Mouse (Mus musculus) limb, embryonic 11.5 days (tissue): Measurements from ENCODE around the gene Ankmy1. TPM values are rescaled to one million over a fixed set of nuclear protein-coding genes. Genes with fewer than 3 reads are reported as not detected.

Experiments
- ATAC-seq: fragments of 200-750 bp; cut with Nextera tagmentation; 2 replicates; pipeline ENCODE4 v1.8.0; 2017; ENCODE audit warnings: low read depth; ENCODE audit not compliant: insufficient number of reproducible peaks, low FRiP score, low TSS enrichment
- DNase-seq: peaks from one replicate; pipeline ENCODE4 v3.0.0-alpha.2; 2015; ENCODE audit warnings: low spot score
- H3K27ac ChIP-seq: fragments of 300-500 bp; sonication (generic); replicated peaks from 2 replicates; pipeline ENCODE4 v1.5.1; 2014; ENCODE audit warnings: low read depth, mild to moderate bottlenecking, low read length
- H3K27me3 ChIP-seq: fragments of 300-500 bp; sonication (generic); 2 replicates; pipeline ENCODE4 v1.6.1; 2014; ENCODE audit warnings: mild to moderate bottlenecking, low read length, mixed read lengths; ENCODE audit not compliant: control insufficient read depth, insufficient read depth
- H3K36me3 ChIP-seq: fragments of 300-500 bp; sonication (generic); 2 replicates; pipeline ENCODE4 v1.6.1; 2014; ENCODE audit warnings: mild to moderate bottlenecking, low read length, moderate library complexity, mixed read lengths; ENCODE audit not compliant: control insufficient read depth, insufficient read depth
- H3K4me1 ChIP-seq: fragments of 300-500 bp; sonication (generic); 2 replicates; pipeline ENCODE4 v1.6.1; 2014; ENCODE audit warnings: low read length, mixed read lengths; ENCODE audit not compliant: control insufficient read depth, insufficient read depth
- H3K4me2 ChIP-seq: fragments of 300-500 bp; sonication (generic); 2 replicates; pipeline ENCODE4 v1.6.1; 2014; ENCODE audit warnings: low read depth, mild to moderate bottlenecking, moderate library complexity; ENCODE audit not compliant: severe bottlenecking
- H3K4me3 ChIP-seq: fragments of 300-500 bp; sonication (generic); 2 replicates; pipeline ENCODE4 v1.5.1; 2014; ENCODE audit warnings: low read depth, low read length
- H3K9ac ChIP-seq: fragments of 300-500 bp; sonication (generic); 2 replicates; pipeline ENCODE4 v1.6.1; 2014; ENCODE audit warnings: mild to moderate bottlenecking, low read length
- H3K9me3 ChIP-seq: fragments of 300-500 bp; sonication (generic); 2 replicates; pipeline ENCODE4 v1.6.1; 2016; ENCODE audit warnings: low read length; ENCODE audit not compliant: control insufficient read depth
- WGBS: fragments of 180-500 bp; shearing (Covaris S2); extraction: QIAGEN DNeasy Blood & Tissue Kit; methylation state at CpG from one replicate; pipeline ENCODE4 v1.1.7; 2014; 5-methylcytosine and 5-hydroxymethylcytosine counted together
- polyA plus RNA-seq: library from polyadenylated mRNA; unstranded; fragments of >200 nt; fragmentation: Nextera tagmentation; extraction: Ambion mirVana; gene quantifications from 2 replicates; pipeline ENCODE4 v1.2.1, GENCODE M21; 2014

The Ankmy1 gene
- polyA plus RNA-seq, 1 experiment from 2014 or later: 0.47 TPM

DNA sequence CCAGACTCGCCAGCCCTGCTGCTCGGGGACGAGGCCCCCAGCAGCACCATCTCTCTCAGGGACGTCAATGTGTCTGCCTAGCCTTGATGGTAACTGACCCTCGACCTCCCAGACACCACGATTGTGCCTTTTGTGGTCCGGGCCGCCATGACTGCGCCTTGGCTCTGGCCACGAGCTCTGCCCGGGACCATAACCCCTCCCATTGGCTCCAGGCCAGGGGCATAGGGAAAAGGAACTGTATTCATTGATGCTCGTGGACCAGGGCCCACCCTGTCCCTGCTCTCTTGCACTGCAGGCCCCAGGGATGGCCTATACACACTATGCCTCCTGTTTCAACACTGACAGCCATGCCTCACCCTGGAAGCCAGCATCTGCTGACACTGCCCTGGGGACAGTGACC lies 17.1 kb upstream of the Ankmy1 start:
- WGBS: 91% methylated on average over 12 of the region's 12 CpGs
- Histone ChIP-seq H3K9ac (no peak overlapping the region), H3K9me3 (no peaks in the 10 kb centered on the region), H3K27me3 (no peaks in the 10 kb centered on the region), H3K4me1 (no peaks in the 10 kb centered on the region), H3K27ac (no peak overlapping the region), H3K4me3 (no peak overlapping the region), H3K36me3 (peaks cover 9% of the 10 kb centered on the region; the same call in 1 of the 2 replicates), H3K4me2 (no peak overlapping the region)
- ATAC-seq (no peak), DNase-seq (no peak)

DNA sequence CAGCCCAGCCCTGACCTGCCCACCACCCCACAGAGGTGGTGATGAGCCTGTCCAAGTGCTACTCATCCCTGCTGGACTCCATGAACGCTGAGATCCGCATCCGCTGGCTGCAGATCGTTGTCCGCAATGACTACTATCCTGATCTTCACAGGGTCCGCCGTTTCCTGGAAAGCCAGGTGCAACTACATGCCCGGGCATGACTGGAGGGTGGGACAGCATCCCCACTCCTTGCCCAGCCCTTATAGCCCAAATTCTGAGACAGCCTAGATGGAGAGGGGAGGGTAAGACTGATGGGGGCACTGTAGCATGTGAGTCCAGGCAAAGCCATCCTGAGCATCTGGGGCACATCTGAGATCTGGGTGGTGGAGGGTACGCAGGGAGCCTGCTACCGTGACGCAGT lies 16.4 kb upstream of the Ankmy1 start:
- Histone ChIP-seq H3K4me3 (no peak overlapping the region), H3K36me3 (peaks cover 9% of the 10 kb centered on the region; the same call in 1 of the 2 replicates), H3K4me1 (no peaks in the 10 kb centered on the region), H3K27me3 (no peaks in the 10 kb centered on the region), H3K4me2 (no peak overlapping the region), H3K9me3 (no peaks in the 10 kb centered on the region), H3K27ac (no peak overlapping the region), H3K9ac (no peak overlapping the region)
- no peak for DNase-seq
- ATAC-seq: no peak
- WGBS: 92% methylated on average over 11 of the region's 11 CpGs

DNA sequence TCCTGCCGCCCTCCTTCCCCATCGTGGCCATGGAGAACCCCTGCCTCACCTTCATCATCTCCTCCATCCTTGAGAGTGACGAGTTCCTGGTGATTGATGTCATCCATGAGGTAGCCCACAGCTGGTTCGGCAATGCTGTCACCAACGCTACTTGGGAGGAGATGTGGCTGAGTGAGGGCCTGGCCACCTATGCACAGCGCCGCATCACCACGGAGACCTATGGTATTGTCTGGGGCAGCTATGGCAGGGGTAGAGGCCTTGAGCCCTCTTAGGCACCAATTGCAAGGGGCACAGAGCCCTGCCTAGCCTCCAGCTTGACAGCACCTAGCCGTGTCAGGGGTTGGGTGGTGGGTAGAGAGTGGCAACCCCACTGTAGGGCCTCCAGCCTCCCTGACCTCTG lies 14.0 kb upstream of the Ankmy1 start:
- ATAC-seq (no peak), DNase-seq (no peak)
- Histone ChIP-seq H3K9me3 (no peaks in the 10 kb centered on the region), H3K4me2 (no peak overlapping the region), H3K36me3 (peaks cover 9% of the 10 kb centered on the region; the same call in 1 of the 2 replicates), H3K4me1 (peaks cover 7% of the 10 kb centered on the region), H3K9ac (no peak overlapping the region), H3K27me3 (no peaks in the 10 kb centered on the region), H3K27ac (no peak overlapping the region), H3K4me3 (no peak overlapping the region)
- WGBS: 90% methylated on average over 9 of the region's 9 CpGs

DNA sequence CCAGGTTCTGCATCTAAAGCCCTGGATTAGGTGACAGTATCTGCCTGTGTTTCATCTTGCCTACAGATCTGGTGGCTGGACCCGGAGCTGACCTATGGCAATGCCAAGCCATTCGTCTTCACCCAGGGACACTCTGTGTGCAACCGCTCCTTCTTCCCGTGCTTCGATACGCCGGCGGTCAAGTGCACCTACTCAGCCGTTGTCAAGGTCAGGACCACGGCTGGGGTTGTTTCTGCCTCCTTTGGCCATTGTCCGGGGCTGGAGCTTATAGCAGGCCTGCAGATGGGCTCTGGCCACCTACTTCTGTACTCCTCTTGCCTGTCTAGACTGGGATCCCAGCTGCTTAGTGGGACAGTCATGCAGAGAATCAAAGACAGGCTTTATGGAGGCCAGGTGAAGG lies 12.3 kb upstream of the Ankmy1 start:
- Histone ChIP-seq H3K36me3 (peaks cover 9% of the 10 kb centered on the region; the same call in 1 of the 2 replicates), H3K27me3 (no peaks in the 10 kb centered on the region), H3K4me1 (peaks cover 14% of the 10 kb centered on the region), H3K4me3 (no peak overlapping the region), H3K9ac (no peak overlapping the region), H3K27ac (no peak overlapping the region), H3K9me3 (no peaks in the 10 kb centered on the region), H3K4me2 (no peak overlapping the region)
- DNase-seq (no peak), ATAC-seq (no peak)
- WGBS: 95% methylated on average over 11 of the region's 11 CpGs

DNA sequence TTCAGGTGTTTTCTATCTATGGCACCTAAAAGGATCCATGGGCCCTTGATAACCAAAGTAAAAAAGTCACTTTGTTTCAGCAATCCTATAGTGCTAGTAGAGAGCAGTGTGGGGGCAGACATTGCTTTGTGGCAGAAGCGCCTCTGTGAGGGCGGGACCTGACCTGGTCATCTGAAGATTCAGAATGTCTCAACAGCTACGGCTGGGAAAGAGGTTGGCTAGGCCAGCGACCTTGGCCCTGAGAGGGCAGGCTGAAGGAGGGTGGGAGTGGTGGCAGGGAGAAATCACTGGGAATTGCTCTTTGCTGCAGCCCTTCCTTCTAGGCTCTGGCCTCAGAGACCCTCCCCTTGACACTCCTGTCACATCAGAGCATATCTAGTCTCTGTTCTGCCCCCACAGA lies 11.5 kb upstream of the Ankmy1 start:
- WGBS: 82% methylated on average over 4 of the region's 4 CpGs
- ATAC-seq (no peak), DNase-seq (no peak)
- Histone ChIP-seq H3K4me2 (no peak overlapping the region), H3K4me1 (peaks cover 18% of the 10 kb centered on the region), H3K27me3 (no peaks in the 10 kb centered on the region), H3K27ac (no peak overlapping the region), H3K4me3 (no peak overlapping the region), H3K9me3 (no peaks in the 10 kb centered on the region), H3K9ac (no peak overlapping the region), H3K36me3 (peaks cover 7% of the 10 kb centered on the region; the same call in 1 of the 2 replicates)

DNA sequence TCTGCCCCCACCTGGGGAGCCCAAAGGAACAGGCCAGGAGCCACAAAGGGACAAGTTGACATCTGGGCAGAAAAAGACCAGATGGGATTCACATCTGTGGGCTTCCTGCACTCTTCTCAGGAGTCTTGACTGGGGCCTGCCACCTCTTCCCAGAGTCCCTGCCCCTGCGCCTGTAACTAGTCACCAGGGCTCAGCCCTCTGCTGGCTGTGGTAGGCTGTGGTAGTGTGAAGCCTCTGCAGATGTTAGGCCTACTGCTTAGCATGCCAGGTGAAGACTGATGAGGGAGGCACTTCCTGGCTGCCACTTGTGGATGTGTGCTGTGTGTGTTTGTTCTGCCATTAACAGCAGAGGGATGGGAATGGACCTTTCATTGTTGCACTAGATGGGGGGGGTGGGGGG lies 9.6 kb upstream of the Ankmy1 start:
- Histone ChIP-seq H3K27ac (no peak overlapping the region), H3K4me1 (peaks cover 18% of the 10 kb centered on the region), H3K4me3 (peak overlapping the region; percentile 72), H3K4me2 (peak overlapping the region; percentile 93), H3K9ac (no peak overlapping the region), H3K36me3 (peaks cover 7% of the 10 kb centered on the region; the same call in 1 of the 2 replicates), H3K9me3 (no peaks in the 10 kb centered on the region), H3K27me3 (no peaks in the 10 kb centered on the region)
- 53% methylated on average over 1 of the region's 1 CpGs for WGBS
- DNase-seq (peak; percentile 41), ATAC-seq (no peak)

DNA sequence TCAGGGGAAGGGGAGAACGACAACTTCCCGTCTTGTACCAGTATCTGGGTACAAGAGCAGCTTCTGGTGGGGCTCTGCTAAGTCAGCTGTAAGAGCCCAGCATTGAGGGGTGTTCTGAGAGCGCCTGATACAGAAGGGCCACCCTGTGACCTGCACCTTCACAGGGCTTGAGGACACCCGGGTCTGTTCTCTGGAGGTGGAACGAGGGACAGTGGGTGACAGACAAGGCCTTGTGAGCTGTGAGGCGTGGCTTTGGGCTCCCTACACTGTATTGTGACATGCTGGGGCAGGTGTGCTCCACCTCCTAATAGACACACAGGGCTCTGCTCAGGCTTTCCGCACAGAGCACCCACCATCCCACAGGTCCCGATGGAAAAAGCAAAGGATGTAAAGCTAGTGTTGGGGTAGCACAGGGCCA lies 9.0 kb upstream of the Ankmy1 start:
- Histone ChIP-seq H3K9me3 (no peaks in the 10 kb centered on the region), H3K27ac (no peak overlapping the region), H3K9ac (peak overlapping the region; percentile 90), H3K27me3 (no peaks in the 10 kb centered on the region), H3K4me1 (peaks cover 18% of the 10 kb centered on the region), H3K4me3 (peak overlapping the region; percentile 72), H3K36me3 (peaks cover 7% of the 10 kb centered on the region; the same call in 1 of the 2 replicates), H3K4me2 (peak overlapping the region; percentile 93)
- ATAC-seq: no peak
- DNase-seq: no peak
- WGBS: 56% methylated on average over 8 of the region's 8 CpGs

GRCm38 (mm10) chr1:92910925-92911720 lies 8.4 kb upstream of the Ankmy1 start:
- Histone ChIP-seq H3K36me3 (peaks cover 5% of the 10 kb centered on the region; the same call in 1 of the 2 replicates), H3K9me3 (no peaks in the 10 kb centered on the region), H3K27ac (peak overlapping the region; percentile 79), H3K4me3 (peak overlapping the region; percentile 72), H3K27me3 (no peaks in the 10 kb centered on the region), H3K4me1 (peaks cover 18% of the 10 kb centered on the region), H3K4me2 (peak overlapping the region; percentile 93), H3K9ac (peak overlapping the region; percentile 90)
- peak; percentile 8; the same call in 1 of the 2 replicates for ATAC-seq
- WGBS: under 1% methylated on average over 64 of the region's 85 CpGs
- DNase-seq: peak; percentile 68
